Mouse (Mus musculus): ENCODE results near the gene Wasf2. TPM values are rescaled to one million over a fixed set of nuclear protein-coding genes. Genes with fewer than 3 reads are reported as not detected.

Wasf2 gene
- polyA plus RNA-seq, 1 experiment from 2014 or later = 42.7 TPM

DNA sequence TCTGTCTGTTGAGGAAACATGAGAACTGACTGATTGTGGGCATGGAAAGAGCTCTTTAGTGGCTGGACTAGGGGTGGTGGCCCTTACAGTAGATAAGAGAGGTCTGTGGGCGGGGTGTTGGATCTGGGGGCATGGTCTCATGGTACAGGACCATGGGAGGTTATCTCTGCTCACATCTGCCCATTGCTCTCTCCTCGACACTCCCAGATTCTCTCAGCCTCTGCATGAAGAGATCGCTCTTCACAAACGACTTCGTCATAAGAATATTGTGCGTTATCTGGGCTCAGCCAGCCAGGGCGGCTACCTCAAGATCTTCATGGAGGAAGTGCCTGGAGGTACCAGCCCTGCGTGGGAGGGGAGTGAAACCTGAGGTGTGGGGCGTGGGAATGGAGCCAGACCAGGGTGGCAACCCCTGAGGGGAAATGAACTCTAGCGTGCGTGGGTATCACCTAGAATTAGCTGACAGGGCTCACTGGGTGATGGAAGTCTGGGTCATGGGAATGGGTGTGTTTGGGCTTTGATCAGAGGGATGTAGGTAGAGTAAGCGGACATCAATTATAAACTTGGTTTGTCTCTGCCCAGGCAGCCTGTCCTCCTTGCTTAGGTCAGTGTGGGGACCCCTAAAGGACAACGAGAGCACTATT, 117.6 kb downstream of the Wasf2 start:
- H3K4me1 ChIP-seq (ENCODE audit: control insufficient read depth, low read depth, low read length) = peaks cover 50% of the 10 kb centered on the region
- peak overlapping the region; percentile 38 for H3K4me3 ChIP-seq (ENCODE audit: low read depth, low read length)
- peaks cover 28% of the 10 kb centered on the region for H3K27me3 ChIP-seq (ENCODE audit: control insufficient read depth, insufficient read depth, low read depth, low read length)
- H3K9ac ChIP-seq (ENCODE audit: low read depth, low read length) = peak overlapping the region; percentile 44
- H3K27ac ChIP-seq (ENCODE audit: low read length) = peak overlapping the region; percentile 90
- no peaks in the 10 kb centered on the region for H3K9me3 ChIP-seq (replicated peaks; ENCODE audit: control insufficient read depth, low read length)
- H3K4me2 ChIP-seq (ENCODE audit: low read depth, low read length) = peak overlapping the region; percentile 58
- ATAC-seq (ENCODE audit: low read depth) = peak; percentile 93
- H3K36me3 ChIP-seq (ENCODE audit: control insufficient read depth, insufficient read depth) = no peaks in the 10 kb centered on the region
- 20% methylated on average over 13 of the region's 13 CpGs for WGBS (ENCODE audit: insufficient replicate concordance)

Small RNA genes within 50 kb of the gene (microRNA-seq; reads per million reads assigned to microRNA genes)
- not detected for gene Mir7017

Other genes with a start within 250 kb of the Wasf2 start
- 15.0 and 17.1 TPM in 2 replicates for gene Stx12, start 246.0 kb upstream of the Wasf2 start, polyA plus RNA-seq (2015; fragmentation: Nextera tagmentation; extraction: Ambion mirVana)
- gene Fam76a, start 207.9 kb upstream of the Wasf2 start, polyA plus RNA-seq (2015; fragmentation: Nextera tagmentation; extraction: Ambion mirVana) = 24.6 and 27.7 TPM in 2 replicates
- gene Fgr, start 156.4 kb upstream of the Wasf2 start, polyA plus RNA-seq (2015; fragmentation: Nextera tagmentation; extraction: Ambion mirVana) = 2.4 and 3.2 TPM in 2 replicates
- 0.70 and 1.6 TPM in 2 replicates for gene Ahdc1, start 119.2 kb upstream of the Wasf2 start, polyA plus RNA-seq (2015; fragmentation: Nextera tagmentation; extraction: Ambion mirVana)
- 0.13 TPM in 1 of 2 replicates, not detected in the other for gene Cd164l2, start 81.6 kb downstream of the Wasf2 start, polyA plus RNA-seq (2015; fragmentation: Nextera tagmentation; extraction: Ambion mirVana)
- gene Gpr3, start 82.0 kb downstream of the Wasf2 start, polyA plus RNA-seq (2015; fragmentation: Nextera tagmentation; extraction: Ambion mirVana) = not detected in 2 replicates
- 2.2 and 3.0 TPM in 2 replicates for gene Map3k6, start 110.3 kb downstream of the Wasf2 start, polyA plus RNA-seq (2015; fragmentation: Nextera tagmentation; extraction: Ambion mirVana)
- gene Sytl1, start 132.6 kb downstream of the Wasf2 start, polyA plus RNA-seq (2015; fragmentation: Nextera tagmentation; extraction: Ambion mirVana) = 1.1 and 1.4 TPM in 2 replicates
- gene Tmem222, start 147.3 kb downstream of the Wasf2 start, polyA plus RNA-seq (2015; fragmentation: Nextera tagmentation; extraction: Ambion mirVana) = 32.7 and 34.9 TPM in 2 replicates
- 6.2 and 8.1 TPM in 2 replicates for gene Wdtc1, start 223.0 kb downstream of the Wasf2 start, polyA plus RNA-seq (2015; fragmentation: Nextera tagmentation; extraction: Ambion mirVana)
- gene Slc9a1, start 239.2 kb downstream of the Wasf2 start, polyA plus RNA-seq (2015; fragmentation: Nextera tagmentation; extraction: Ambion mirVana) = 2.9 and 3.3 TPM in 2 replicates

Data from liver, embryonic 16.5 days (tissue).